ENCODE assay signal across 14 mouse cellular contexts in genomic region chr19:16871192-16871760, GRCm38 (mm10). TPM values are rescaled to one million over a fixed set of nuclear protein-coding genes. Genes with fewer than 3 reads are reported as not detected.
DNase-seq lines count a peak whose midpoint lies in the region; ATAC-seq and TF ChIP-seq lines count a peak whose summit lies in the region.
"Had no signal": no experiment of that assay in that cellular context is flagged by ENCODE, and none has a peak within 500 bp of the region (broad histone marks: within the 10 kb centered on the region; RNA-seq: fewer than 3 reads in every experiment).

No protein-coding gene starts in this region.

- ATAC-seq in intestine, embryonic 14.5 days (replicated peaks; ENCODE audit: low FRiP score, low TSS enrichment, low read depth), result no peak
- no peak for ATAC-seq in intestine, embryonic 16.5 days
- no peak for ATAC-seq in hindbrain, embryonic 12.5 days (ENCODE audit: low FRiP score)

- H3K27me3 ChIP-seq in intestine, embryonic 14.5 days (replicated peaks; ENCODE audit: control insufficient read depth, insufficient read depth, low read length), result peaks cover 99% of the 10 kb centered on the region
- peaks cover 80% of the 10 kb centered on the region for H3K27me3 ChIP-seq in intestine, embryonic 16.5 days (replicated peaks; ENCODE audit: control insufficient read depth, insufficient read depth, low read length)
- H3K27me3 ChIP-seq in testis, adult 2 months (ENCODE audit: control insufficient read depth, insufficient read depth, low read length), result peaks cover 19% of the 10 kb centered on the region
- peaks cover 94% of the 10 kb centered on the region for H3K27me3 ChIP-seq in hindbrain, embryonic 12.5 days

- H3K4me1 ChIP-seq in intestine, embryonic 14.5 days (replicated peaks; ENCODE audit: control insufficient read depth, insufficient read depth, low read length), result peaks cover 11% of the 10 kb centered on the region
- H3K4me1 ChIP-seq in intestine, embryonic 16.5 days (ENCODE audit: control insufficient read depth, insufficient read depth, low read length), result peaks cover 23% of the 10 kb centered on the region
- peaks cover 25% of the 10 kb centered on the region for H3K4me1 ChIP-seq in testis, adult 2 months (ENCODE audit: control insufficient read depth, insufficient read depth, low read length)
- peaks cover 34% of the 10 kb centered on the region for H3K4me1 ChIP-seq in hindbrain, embryonic 12.5 days

- TF ChIP-seq CTCF in testis, adult 2 months (IDR thresholded peaks at IDR 0.05; ENCODE audit: control insufficient read depth, insufficient read depth, insufficient replicate concordance, low read depth, low read length), result no peak

- H3K4me3 ChIP-seq in intestine, embryonic 14.5 days (ENCODE audit: low read depth, low read length), result peak overlapping the region; percentile 10; the same call in 1 of the 2 replicates
- H3K4me3 ChIP-seq in intestine, embryonic 16.5 days (ENCODE audit: low read length), result no peak overlapping the region
- H3K4me3 ChIP-seq in testis, adult 2 months (ENCODE audit: control insufficient read depth, low read depth, low read length), result peak overlapping the region; percentile 18
- H3K4me3 ChIP-seq in hindbrain, embryonic 12.5 days, result peak overlapping the region; percentile 8

- no peak overlapping the region for H3K9ac ChIP-seq in intestine, embryonic 14.5 days (ENCODE audit: low read length)
- no peak overlapping the region for H3K9ac ChIP-seq in intestine, embryonic 16.5 days (ENCODE audit: low read depth, low read length)
- H3K9ac ChIP-seq in hindbrain, embryonic 12.5 days, result no peak overlapping the region

- H3K36me3 ChIP-seq in intestine, embryonic 14.5 days (ENCODE audit: control insufficient read depth, insufficient read depth, low read length), result no peaks in the 10 kb centered on the region
- no peaks in the 10 kb centered on the region for H3K36me3 ChIP-seq in intestine, embryonic 16.5 days (ENCODE audit: control insufficient read depth, insufficient read depth, low read length)
- no peaks in the 10 kb centered on the region for H3K36me3 ChIP-seq in testis, adult 2 months (ENCODE audit: control insufficient read depth, insufficient read depth, low read length)
- no peaks in the 10 kb centered on the region for H3K36me3 ChIP-seq in hindbrain, embryonic 12.5 days
- H3K36me3 ChIP-seq: G1E had no signal

- H3K9me3 ChIP-seq in intestine, embryonic 14.5 days (ENCODE audit: control insufficient read depth, low read length), result no peaks in the 10 kb centered on the region
- H3K9me3 ChIP-seq in intestine, embryonic 16.5 days (ENCODE audit: control insufficient read depth, low read length), result no peaks in the 10 kb centered on the region
- H3K9me3 ChIP-seq in hindbrain, embryonic 12.5 days (replicated peaks), result no peaks in the 10 kb centered on the region

- 1% methylated on average over 24 of the region's 24 CpGs for WGBS in intestine, embryonic 14.5 days
- 2% methylated on average over 24 of the region's 24 CpGs for WGBS in intestine, embryonic 16.5 days
- under 1% methylated on average over 24 of the region's 24 CpGs for WGBS in hindbrain, embryonic 12.5 days

- TF ChIP-seq POLR2A in testis, adult 2 months (IDR thresholded peaks at IDR 0.05; ENCODE audit: control insufficient read depth, low read depth, low read length), result no peak

- peak; percentile 82 for DNase-seq in intestine, embryonic 14.5 days (ENCODE audit: low spot score)
- no peak for DNase-seq in testis, postnatal 10 days (ENCODE audit: low spot score)
- DNase-seq in testis, postnatal 14 days (ENCODE audit: low spot score), result peak; percentile 8
- no peak for DNase-seq in frontal cortex, postnatal 36 days (ENCODE audit: low spot score in 2 of 2)
- no peak for DNase-seq in layer of hippocampus, adult 18-20 months (ENCODE audit: low spot score in 2 of 2)
- DNase-seq: cerebellum, postnatal 36 days; lung, adult 2 months had no signal

- no peak overlapping the region for H3K27ac ChIP-seq in intestine, embryonic 14.5 days (ENCODE audit: low read depth)
- no peak overlapping the region for H3K27ac ChIP-seq in intestine, embryonic 16.5 days (ENCODE audit: low read length)
- no peak overlapping the region for H3K27ac ChIP-seq in testis, adult 2 months (ENCODE audit: control insufficient read depth, insufficient read depth, low read depth, low read length)
- no peak overlapping the region for H3K27ac ChIP-seq in hindbrain, embryonic 12.5 days

- H3K4me2 ChIP-seq in intestine, embryonic 14.5 days (ENCODE audit: low read length), result no peak overlapping the region
- H3K4me2 ChIP-seq in intestine, embryonic 16.5 days (ENCODE audit: low read depth, low read length), result no peak overlapping the region
- H3K4me2 ChIP-seq in hindbrain, embryonic 12.5 days (replicated peaks), result no peak overlapping the region

RNA-seq across cellular contexts. Expression of gene Foxb2, which starts 2.3 kb away (rescaled TPM):
- polyA plus RNA-seq in intestine, embryonic 14.5 days (2014; fragmentation: Nextera tagmentation; extraction: Ambion mirVana), result not detected in 2 replicates
- not detected in 2 replicates for polyA plus RNA-seq in intestine, embryonic 16.5 days (2015; fragmentation: Nextera tagmentation; extraction: Ambion mirVana)
- 0.35 and 0.61 TPM in 2 replicates for polyA plus RNA-seq in testis, adult 2 months (2012; rRNA removed)
- polyA plus RNA-seq in hindbrain, embryonic 12.5 days (2016; fragmentation: Nextera tagmentation; extraction: Ambion mirVana), result 2.6 and 3.2 TPM in 2 replicates
- not detected for total RNA-seq in layer of hippocampus, adult 18-20 months (2021)
- total RNA-seq: adrenal gland, postnatal 4 days; gastrocnemius, postnatal 36 days had no signal
- polyA plus RNA-seq: G1E; lung, adult 2 months; neural tube, embryonic 14.5 days had no signal

Comparison
In these comparisons a context has a peak if more than half of its experiments do, and no peak if none do; other contexts are left out.
1. DNase-seq: peak in intestine, embryonic 14.5 days (single experiment) and testis, postnatal 14 days (single experiment); none in testis, postnatal 10 days (single experiment), frontal cortex, postnatal 36 days (0 of 2) and layer of hippocampus, adult 18-20 months (0 of 2).